Mouse (Mus musculus) megakaryocyte, embryonic 14.5 days (primary cell): ENCODE data around the gene Znrd1.

ENCODE experiments used
- FLI1 ChIP-seq: IDR thresholded peaks from 2 replicates; pipeline ENCODE4 v1.6.1; 2012; ENCODE audit warnings: low read length, inconsistent platforms, mixed read lengths
- GATA1 ChIP-seq: IDR thresholded peaks from 3 replicates; pipeline ENCODE4 v1.6.1; 2012; ENCODE audit warnings: mixed read lengths, low read length, inconsistent platforms, borderline replicate concordance

DNA sequence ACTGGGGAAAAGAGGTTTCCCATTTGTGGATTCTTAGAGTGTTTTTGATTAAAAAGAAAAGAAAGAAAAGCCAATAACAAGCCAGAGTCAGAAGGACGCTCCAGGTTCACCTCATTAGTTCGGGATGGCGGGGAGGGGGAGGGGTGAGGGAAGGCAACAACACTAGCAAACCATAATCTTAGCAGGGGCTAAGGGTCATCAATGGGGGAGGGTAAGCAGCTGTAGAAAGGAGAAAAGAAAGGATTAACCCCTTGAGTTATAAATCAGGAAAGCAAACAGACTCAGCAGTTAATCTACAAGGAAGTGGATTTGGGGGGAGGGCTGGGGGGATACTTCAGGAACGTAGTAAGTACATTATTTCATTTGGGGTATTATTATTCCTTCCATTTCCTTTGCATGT lies 23.5 kb upstream of the Znrd1 start:
- TF ChIP-seq GATA1: no peak
- TF ChIP-seq FLI1: no peak
